Mouse (Mus musculus): Measurements from ENCODE around the gene Mfsd7a.
"Not testable (repeated sequence)": the region's sequence is repeated elsewhere in the genome, so short reads cannot be mapped to it uniquely, and the experiment has no call there.

Mfsd7a gene

DNA sequence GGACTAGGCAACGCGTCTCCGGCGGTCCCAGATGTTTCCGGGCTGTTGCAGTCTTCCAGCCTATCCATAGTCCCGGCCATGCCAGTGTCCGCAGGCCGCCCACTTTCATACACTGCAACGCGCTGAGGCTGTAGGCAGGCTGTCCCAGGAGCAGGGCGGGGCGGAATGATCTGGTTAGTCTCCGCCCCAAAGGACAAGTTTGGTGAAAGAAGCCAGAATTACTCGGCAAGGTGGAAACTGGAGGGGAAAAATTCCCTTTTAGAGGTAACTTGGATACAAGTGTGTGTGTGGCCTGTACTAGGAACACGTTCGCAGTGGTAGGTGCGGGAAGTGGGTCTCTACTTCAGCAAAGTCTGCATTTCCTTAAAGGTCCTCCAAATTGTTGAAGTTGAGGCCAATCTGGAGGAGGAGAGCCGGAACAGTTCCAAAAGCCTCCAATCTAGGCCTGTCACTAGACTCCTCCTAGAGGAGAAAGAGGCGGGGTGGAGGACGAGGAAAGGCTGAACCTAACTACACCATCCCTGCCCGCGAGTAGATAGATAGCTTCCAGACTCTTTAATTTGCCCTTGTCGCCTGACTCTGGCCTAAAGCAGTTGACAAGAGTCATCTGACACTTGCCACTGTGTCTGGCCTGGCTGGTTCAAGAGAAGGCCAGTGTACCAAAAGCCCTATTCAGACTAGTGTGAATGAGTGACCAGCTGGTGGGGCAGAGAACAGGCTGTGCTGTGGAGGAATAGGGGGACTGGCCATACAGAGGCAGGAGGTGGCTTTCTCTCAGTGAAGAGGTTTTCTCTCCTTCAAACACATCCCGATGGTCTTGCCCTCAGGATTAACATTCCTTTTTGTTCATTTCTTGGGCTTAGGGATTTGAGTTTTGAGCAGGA is at the start of gene Mfsd7a:
Gene Mfsd7a (minus strand): TSS at position 107 of the 884 bp plus-strand sequence.
- DNase-seq (ENCODE audit: low spot score in 2 of 2): peak; percentile 69 to 84

DNA sequence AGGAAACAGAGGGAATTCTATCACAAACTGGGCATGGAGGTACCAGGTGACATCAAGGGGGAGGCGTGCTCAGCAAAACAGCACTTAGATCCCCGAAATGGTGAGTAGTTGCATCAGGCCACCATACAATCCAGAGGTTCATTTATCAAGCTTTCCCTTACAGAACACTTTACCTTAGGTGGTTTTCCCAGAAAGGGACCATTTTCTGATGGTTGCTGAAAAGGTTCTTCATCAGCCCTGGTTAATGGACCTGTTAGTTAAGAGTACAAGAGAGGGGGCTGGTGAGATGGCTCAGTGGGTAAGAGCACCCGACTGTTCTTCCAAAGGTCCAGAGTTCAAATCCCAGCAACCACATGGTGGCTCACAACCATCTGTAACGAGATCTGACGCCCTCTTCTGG is 37.5 kb upstream of the Mfsd7a start:
- not testable (repeated sequence) for DNase-seq (ENCODE audit: low spot score in 2 of 2)

DNA sequence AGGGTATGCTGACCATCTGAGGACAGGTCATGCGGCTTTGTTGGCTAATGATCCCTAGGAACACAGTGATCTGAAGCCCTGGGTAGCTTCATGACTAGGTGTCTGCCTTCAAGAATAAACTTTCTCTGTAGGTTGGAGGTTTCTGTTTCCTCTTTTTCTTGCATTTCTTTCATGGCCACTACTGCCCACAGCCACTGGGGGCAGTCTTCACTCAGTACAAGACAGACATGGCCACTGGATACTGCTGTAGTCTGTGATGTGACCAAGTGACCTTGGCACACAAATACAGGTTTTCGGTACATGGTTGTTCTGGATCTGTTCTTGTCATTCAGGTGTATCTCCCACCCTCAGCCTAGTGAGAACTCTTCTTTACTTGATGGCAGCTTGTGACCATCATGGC is 36.5 kb upstream of the Mfsd7a start:
- peak in 1 of 2 experiments; percentile 5 for DNase-seq (ENCODE audit: low spot score in 2 of 2)

DNA sequence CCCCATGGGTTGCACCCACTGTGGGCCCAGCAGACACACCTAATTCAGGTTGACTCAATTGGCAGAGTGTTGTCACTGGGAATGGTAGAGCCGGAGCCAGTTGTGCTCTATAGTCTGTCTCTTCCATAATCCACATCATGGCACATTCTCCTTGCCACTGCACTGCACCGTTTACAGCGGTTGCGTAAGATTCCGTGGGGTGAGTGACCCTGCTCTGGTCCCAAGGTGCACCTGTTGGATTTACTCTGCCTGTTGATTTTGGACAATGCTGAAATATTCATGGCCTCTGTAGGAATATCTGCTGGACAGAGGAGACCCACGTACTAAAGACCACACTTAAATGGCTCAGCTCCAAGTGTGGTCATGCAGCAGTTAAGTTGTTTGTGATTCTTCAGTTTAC is 34.3 kb upstream of the Mfsd7a start:
- no peak for DNase-seq (ENCODE audit: low spot score in 2 of 2)

DNA sequence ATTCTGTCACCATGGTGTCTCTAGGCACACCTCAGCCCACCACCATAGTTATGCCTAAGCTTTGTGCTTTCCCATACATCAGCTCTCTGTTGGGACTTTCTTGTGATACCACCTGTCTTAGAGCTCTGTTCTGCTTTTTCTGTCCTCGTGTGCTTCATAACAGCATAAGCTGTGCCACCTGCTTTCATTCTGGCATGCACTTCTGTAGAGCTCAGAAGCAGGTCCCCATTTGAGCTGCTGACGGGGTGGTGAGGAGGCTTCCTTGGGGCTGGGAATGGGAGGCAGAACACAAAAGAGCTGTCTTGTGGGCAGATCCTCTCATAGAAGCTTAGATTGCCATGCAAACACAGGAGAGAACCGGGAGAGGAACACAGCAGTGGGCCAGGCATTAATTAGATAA is 27.3 kb upstream of the Mfsd7a start:
- DNase-seq (ENCODE audit: low spot score in 2 of 2): no peak

DNA sequence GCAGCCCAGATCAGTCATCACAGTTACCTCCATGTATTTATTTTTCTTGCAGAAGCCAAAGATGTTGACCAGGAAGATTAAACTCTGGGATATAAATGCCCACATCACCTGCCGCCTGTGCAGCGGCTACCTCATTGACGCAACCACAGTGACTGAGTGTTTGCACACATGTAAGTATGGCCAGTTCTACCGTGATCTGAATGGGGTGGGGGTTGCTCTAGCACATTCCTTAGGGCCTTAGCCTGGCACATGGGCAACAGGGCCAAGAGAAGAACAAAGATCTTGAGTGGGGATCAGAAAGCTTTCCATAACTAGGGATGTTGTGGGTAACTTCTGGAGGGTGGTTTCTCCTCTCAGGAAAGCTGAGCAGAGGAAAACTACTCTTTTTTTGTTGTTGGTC is 25.0 kb upstream of the Mfsd7a start:
- no peak for DNase-seq (ENCODE audit: low spot score in 2 of 2)

DNA sequence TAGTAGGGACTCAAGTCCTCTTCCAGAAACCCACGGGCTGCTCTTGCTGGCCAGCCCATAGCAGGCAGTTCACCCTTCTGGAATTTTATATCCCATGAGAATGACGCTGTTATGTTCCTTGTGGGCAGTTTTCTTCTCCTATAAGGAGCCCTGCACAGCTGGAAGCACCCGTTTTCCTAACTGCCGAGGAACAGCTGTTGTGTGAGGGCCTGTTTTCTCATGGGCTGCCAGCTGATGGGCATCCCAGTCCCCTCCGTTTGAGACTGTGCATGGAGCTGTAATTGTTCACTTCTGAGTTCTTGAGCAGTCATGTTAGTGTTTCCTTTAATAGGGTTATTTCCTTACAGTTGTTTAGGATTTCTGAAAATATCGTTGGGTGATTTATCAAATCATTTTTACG is 20.9 kb upstream of the Mfsd7a start:
- no peak for DNase-seq (ENCODE audit: low spot score in 2 of 2)

DNA sequence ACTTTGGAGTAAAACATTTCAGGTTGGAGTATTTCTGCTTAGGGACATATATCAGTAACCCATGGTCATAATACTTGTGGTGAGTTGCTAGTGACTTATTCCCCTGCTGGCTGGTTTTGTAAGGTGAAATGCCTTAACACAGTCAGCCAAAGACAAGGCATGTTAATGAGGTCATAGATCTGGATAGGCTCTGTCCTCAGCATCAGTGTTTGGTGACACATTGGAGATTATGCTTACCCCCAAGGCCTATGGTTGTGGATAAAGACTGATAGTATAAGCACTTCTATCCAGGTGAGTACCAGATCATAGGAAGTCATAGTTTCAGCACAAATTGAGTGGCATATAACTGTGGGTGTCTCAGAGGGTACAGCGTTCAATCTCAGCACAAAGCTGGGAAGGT is 18.0 kb upstream of the Mfsd7a start:
- no peak for DNase-seq (ENCODE audit: low spot score in 2 of 2)

DNA sequence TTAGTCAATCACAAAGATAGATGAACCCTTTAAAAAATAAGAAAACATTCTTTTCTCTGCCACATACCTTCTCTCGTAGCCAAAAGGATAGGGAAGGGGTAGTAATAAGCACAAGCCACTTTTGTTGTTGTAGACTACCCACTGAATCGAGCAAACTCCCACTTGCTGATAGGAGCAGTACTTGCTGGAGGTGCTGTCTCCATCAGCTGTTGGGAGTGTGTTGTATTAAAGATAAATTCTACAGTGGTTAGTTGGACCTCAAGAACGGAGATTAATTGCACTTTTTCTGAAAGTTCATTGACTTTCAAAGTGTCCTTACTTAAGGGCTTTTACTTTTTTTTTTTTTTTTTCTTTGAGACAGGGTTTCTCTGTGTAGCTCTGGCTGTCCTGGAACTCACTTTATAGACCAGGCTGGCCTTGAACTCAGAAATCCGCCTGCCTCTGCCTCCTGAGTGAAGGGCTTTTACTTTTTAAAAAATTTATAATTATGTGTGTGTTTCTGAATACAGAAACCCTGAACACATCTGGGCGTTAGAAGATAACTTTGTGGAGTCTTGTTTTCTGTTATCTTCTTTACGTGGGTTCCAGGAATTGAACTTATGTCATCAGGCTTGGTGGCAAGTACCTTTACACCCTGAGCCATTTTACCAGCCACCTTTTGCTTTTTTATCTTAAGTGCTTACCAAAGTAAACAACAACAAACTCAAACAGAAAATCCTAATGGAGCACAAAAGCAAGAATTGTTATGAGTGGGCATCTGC is 16.6 kb upstream of the Mfsd7a start:
- no peak for DNase-seq (ENCODE audit: low spot score in 2 of 2)

DNA sequence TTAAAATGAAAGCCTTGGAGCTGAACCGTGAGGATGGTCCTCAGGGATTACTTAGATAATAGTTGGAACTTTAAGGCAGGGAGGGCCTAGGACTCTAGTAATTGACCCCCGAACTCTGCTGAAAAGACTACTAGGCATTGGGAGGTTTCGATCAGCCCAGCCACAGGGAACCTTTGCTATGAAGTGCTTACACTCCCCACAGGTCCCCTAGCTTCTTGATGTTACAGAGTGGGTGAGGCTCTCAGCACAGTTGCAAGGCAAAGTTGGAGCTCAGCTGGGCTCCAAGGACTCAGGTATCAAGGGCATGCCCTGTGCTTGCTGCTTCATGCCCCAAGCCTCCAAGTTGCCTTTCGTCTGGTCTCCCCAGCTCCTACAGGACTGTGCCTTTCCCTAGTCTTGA is 13.8 kb upstream of the Mfsd7a start:
- no peak for DNase-seq (ENCODE audit: low spot score in 2 of 2)

DNA sequence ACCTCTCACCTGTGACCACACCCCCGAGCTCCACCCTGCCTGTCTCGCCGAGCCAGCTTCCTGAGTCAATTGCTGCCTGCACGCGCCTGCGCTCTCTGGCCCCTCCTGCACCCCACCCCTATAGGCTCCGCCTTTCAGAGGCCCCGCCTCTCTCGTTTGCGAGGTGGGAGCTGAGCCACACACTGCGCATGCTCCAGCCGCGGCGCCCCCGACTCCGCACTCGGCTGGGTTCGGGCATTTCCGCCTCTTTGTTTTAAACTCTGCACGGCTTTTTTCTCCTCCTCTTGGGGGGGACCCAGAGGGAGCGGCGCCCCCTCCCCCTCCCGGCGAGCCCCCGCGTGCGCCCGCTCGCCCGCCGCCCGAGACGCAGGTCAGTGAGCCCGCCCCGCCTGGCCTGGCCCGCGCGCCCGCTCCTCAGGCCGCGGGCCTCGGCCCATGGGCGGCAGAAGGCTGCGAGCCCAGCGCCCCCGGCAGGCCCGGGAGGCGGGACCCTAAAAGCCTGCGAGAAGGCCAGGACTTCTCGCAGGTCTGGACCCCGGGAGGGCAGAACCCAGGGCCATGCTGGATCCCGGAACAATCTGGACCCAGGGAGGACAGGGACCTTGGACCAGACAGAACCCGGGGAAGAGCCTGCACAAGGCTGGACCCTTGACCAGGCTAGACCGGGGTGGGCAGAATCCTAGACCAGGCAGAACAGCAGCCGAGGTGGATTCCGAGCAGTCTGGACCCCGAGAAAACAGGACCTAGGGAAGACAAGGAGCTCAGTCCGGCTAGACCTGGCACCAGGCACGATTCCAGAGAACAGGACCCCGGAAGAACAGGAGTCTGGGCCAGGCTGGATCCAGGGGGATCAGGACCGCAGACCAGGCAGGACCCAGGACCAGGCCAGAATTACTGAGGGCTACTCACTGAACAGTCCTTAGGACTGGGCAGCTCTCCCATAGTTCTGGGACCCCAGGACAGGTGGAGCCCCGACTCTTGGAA is 12.7 kb upstream of the Mfsd7a start, which contains the start of gene Pcgf3:
Gene Pcgf3 (plus strand): TSS at position 151 of the 984 bp plus-strand sequence.
- peak; percentile 98 for DNase-seq (ENCODE audit: low spot score in 2 of 2)

DNA sequence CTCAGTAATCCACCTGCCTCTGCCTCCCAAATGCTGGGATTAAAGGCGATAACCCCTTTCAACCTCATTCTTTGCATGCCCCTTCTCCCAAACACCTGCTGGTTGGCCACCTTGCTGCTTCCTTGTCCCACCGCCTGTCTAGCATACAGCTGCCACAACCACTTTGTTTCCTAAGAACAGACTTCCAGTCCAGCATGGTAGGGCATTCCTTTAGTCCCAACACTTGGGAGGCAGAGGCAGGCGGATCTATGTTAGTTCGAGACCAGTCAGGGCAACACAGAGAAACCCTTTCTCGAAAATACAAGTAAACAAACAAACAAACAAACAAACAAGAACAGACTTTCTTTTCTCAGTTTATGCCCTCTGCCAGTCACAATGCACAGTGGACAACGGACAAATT is 11.8 kb upstream of the Mfsd7a start:
- no peak for DNase-seq (ENCODE audit: low spot score in 2 of 2)

DNA sequence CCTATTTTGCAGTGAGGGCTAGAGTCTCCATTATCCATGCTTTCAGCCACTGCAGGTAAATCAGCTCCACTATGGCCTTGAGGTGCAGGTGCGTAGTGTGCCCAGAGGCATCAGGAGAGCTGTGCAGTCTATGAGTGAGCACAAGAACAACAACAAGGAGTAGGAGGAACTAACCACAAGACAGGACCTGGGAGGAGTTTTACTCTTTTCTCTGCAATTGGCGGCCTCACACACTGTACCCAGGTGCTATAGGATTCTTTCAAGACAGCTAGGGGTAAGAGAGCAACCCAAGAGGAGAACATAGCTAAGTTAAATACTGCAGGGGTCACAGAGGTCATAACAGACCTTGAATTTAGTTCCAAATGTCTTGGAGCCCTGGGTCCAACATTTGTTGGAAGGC is 10.0 kb upstream of the Mfsd7a start:
- DNase-seq (ENCODE audit: low spot score in 2 of 2): no peak

DNA sequence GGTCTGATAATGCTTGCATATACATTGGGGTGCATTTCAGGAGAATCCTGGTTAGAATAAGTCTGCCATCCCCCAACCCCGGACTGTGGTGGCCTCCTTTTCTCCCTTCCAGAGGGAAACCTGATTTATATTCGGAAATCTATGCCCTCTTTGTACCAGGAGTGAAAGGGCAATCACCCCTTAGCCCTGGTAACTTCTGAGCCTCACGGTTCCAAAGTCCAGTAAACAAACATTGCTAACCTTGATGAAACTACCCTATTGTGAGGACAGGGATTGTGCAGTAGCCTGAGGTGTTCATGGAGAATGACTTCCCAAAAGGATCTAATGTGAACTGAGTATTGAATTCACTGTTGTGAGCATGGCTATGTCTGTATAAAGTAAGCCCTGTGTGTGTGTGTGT is 5.4 kb upstream of the Mfsd7a start:
- no peak for DNase-seq (ENCODE audit: low spot score in 2 of 2)

DNA sequence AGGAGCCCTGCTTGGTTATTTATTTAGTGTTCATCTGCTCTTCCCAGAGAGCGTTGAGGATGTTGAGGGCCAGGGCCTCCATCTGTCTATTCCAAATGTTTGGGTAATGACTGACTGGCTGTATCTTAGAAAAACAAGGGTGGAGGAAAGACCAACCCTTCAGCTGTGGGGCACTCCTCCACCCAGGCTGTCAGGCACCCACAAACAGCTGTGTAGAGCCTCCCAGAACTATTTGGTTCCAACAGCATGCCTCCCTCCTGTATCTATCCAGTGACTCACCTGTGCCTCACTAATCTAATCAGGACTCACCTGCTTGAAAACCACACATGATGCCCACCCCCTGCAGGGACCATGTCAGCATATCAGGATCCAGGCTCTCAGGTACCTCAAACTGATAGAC is 3.7 kb upstream of the Mfsd7a start:
- DNase-seq (ENCODE audit: low spot score in 2 of 2): no peak

DNA sequence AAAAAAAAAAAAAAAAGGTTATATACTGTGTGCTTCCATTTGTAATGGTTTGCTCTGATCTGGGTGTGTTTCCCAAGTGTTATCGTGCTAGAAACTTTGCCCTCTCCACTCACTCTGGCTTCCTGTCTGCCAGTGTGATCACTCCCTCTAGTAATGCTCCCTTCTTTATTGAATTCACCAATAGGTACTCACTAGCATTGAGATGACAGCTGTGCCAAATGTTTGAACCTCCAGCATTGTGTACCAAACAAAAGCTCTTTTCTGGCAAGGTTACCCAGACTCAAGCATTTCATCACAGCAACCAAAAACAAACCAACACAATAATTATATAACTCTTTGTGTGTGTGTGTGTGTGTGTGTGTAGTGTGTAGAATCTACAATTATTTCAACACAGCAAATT is 2.9 kb upstream of the Mfsd7a start:
- no peak for DNase-seq (ENCODE audit: low spot score in 2 of 2)

DNA sequence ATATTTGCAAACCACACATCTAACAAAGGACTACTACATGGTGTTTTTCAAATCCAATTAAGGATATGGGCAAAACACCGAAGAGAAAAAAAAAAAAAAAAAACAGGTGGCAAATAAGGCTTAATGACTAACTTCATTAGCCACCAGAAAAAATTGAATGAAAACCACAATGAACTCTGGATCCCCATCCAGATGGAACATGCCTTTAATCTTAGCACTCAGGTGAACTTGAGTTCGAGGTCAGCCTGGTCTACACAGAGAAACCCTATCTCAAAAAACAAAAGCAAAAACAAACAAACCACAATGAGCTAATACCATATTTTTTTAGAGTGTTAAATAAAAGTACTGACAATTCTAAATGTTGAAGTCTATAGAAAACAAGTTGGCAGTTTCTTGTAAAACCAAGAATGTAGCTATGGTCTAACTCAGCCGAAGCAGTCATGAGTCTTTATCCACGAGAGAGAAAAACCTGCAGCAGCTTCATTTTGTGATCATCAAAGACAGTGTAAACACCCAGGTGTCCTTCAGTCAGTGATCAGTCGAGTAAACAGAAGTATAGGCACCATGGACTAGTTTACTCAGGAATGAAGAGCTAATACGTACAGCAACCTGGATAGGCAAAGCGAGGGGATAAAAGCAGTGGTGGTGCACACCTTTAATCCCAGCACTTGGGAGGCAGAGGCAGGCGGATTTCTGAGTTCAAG is 2.3 kb upstream of the Mfsd7a start:
- DNase-seq (ENCODE audit: low spot score in 2 of 2): no peak

DNA sequence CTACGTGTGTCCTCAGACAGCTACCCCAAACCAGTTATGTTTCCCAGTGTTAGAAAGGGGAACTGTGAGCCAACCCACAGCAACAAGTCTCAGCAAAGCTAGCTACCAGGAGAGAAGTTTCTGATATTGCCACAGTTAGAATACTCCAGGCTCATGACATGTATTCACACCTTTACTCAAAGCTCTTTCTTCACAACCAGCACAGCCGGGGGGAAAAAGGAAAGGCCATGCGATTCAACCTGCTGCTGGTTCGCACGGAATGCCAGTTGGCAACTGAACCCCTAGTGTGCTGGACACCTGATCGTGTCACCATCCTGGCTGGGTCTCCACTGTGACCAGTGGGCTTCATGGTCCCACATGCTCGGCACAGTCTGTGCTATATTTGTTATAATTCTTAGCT is 834 bp downstream of the Mfsd7a start:
- DNase-seq (ENCODE audit: low spot score in 2 of 2): no peak

DNA sequence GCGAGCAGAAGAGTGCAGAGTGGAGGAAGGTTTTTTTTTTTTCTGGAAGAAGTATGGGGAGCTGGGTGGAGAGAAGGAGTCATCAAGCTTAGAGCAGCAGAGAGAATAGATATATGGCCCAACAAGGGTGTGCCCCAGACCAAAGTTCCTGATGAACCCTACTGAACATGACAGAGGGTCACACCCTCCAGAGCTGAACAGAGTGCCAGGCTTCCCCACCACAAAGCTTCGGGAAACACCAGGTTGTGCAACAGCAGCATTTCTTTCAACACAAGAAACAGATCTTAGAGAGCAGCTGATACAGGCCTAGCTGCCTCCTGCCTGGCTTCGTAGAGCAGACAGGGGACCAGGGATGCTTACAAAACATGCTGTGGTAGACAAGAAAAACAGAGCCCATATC is 1.7 kb downstream of the Mfsd7a start:
- DNase-seq (ENCODE audit: low spot score in 2 of 2): peak in 1 of 2 experiments; percentile 23

DNA sequence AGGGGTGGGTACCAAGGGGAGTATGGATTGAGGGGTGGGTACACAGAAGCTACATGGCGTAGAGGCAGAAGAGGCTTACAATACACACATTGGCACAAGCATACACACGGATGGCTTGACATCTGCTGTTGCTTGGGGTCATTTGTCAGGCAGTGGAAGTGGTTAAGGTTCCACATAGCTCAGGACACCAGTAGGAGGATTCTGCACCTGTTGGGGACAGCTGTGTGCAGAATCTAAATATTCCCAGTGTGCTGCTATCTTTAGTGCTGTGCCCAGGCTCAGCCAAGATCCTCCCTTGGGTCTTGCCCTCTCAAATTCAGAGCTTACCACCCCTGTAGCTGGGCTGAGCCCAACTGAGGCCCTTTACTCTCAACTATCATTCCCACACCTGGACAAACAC is 12.6 kb downstream of the Mfsd7a start:
- no peak for DNase-seq (ENCODE audit: low spot score in 2 of 2)
